Mouse (Mus musculus) right cerebral cortex, adult 18-20 months (tissue): ENCODE data around the gene Dtnbp1.
A peak's percentile ranks its signal among the peaks of the same experiment; 100 is the strongest.

Source experiments
- DNase-seq: peaks from one replicate; pipeline ENCODE4 v3.0.0; 2022; ENCODE audit warnings: mixed read lengths

The Dtnbp1 gene

GRCm38 (mm10) chr13:44946880-44947635, 54.9 kb downstream of the Dtnbp1 start:
- peak; percentile 48 for DNase-seq

DNA sequence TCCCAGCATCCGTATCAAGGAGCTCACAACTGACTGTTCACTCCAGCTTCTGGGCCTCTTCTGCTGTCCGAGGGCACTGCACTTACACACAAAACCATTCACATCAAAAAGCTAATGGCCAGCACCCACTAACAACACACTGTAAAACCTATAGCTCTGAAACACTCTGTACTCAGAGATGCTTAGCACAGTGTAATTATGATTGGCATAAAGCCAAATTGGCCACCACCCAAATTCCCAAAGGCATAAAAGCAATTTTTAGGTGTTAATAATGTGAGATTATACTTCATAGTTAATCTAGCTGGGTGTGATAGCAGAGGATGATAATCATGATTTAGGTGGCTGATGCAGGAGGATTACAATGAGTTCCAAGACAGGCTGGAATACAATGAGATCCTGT, 58.3 kb downstream of the Dtnbp1 start:
- no peak for DNase-seq

DNA sequence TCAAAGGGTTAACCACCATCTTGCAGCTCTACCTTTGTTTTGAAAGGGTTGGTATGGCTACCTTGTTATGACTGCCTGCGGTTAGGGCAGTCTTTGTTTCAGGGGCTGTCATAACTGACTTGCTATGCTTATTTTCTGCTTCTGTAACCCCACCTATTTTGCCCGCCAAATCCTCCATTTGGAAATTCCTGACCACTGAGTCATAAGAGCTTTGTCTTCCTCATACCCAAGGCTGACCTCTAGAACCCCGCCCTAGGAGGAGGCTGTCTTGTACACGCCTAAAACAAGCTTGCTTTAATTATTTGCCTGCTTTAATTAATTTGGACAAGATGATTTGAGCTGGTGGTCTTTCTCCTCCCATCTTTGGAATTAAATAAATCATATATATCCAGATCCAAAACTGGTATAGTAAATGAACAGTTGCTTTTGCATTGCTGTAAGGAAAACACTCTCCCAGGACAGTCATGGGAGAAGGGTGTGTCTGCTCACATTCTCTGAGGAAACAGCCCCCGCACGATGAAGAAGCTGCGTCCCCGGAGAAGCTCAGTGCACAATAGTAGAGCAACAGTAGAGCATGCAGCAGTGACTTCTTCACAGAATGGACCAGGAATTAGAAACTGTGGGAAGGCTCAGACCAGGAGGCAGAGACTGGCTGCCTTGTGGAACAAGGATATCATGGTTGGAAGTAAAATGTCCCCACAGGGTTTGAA, 62.5 kb downstream of the Dtnbp1 start:
- DNase-seq = no peak

DNA sequence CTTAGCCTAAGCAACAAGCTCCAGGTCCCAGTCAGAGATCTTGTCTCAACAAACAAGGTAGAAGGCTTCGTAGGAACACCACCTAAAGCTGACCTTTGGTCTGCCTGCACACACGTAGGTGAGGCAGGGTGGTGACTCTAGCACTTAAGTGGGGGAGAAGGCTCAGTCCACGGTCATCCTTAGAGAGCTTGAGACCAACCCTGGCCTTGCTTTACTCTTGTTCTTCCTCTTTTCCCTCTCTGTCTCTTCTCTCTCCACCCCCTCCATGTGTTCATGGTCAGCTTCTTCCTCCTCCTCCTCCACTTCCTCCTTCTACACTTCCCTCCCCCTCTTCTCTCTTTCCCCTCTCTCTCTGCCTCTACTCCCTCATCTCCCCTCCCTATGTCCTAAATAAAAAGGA, 64.3 kb downstream of the Dtnbp1 start:
- DNase-seq = no peak

GRCm38 (mm10) chr13:44933575-44933974, 68.4 kb downstream of the Dtnbp1 start:
- no peak for DNase-seq

DNA sequence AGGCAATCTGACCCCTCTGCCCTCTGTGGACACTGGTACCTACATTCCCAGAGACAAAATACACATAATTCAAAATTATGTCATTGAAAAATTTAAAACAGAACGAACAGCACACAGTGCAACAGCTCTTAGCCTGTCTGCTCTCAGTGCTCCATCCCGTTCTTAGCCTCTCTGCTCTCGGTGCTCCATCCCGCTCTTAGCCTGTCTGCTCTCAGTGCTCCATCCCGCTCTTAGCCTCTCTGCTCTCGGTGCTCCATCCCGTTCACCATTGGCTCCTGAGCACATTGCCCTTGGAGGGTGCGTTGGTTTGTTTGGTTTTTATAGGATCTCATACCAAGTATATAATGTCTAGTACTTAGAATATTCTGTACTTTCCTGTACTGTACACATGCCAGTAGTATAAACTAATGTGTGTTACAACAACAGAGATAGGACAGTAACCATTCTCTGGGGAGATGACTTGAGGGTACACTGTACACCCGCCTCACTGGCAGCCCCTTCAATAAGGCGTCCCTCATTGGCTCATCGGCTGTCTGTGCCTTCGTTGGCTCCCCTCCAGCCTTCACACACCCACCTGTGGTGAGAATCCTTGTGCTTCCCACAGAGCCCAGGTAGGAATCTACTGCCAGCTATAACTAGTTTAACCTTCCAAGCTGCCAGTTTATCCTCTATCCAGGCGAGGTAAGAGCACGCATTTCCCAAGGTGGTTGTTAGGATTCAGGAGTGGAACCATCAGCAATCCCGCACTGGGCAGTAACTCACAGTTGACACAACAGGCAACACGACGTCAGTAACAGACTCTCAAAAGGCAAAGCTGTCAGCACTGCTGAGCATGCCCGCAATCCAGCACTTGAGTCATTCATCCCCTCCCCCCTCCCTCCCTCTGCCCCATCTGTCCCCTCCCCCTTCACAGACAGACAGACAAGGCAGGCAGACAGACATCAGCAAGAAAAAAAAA, 69.4 kb downstream of the Dtnbp1 start:
- DNase-seq = no peak

DNA sequence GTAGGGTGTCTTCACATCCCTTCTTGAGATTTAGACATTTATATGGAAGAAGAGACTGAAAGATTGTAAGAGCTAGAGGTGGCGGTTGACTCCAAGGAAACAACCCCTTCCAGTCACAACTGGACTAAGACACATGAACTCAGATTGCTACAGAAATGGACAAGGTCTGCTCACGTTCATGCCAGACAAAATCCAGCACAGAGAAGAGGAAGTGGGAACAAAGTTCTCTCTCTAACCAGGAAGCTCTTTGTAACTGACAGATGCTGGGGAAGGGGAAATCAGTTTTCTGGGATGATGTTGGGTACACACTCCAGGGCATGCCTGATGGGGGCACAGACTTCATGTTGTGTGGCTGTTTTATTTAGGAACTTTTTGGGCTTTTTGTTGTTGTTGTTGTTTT, 75.6 kb downstream of the Dtnbp1 start:
- DNase-seq = no peak

DNA sequence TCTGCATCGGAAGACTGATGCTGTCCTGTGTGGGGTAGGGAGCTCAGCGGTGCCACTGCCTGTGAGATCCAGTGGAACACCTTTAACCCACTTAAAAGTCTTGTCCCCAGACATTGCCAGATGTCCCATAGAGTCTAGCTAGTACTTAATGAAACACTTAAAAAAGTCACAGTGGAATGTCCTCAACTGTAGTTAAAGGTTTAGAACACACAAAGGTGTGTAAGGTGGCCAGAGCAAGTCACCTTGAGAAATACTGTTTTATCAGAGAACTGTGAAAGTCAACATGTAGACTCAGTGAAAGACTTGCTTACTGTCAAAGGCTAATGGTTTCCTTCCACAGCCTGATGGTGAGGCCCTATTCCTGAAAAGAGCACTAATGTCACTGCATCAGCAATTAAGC, 76.8 kb downstream of the Dtnbp1 start:
- no peak for DNase-seq

DNA sequence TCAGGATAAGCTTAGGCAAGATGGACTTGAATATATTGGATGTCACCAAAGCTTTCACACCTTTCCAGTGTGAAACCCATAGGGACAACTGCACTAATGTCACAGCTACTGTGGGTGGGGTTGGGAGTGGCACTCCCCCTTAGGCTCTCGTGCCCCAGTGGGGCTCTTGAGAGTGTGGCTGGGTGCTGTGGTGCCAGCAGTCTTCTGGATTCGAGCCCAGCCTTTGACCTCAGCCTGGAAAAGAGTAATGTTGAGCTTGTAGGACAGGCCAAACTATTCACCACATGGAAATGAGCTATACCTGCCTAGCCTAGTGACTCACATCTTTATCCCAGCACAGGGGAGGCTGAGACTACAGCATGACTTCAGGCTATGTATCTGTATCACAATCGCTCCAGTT, 77.9 kb downstream of the Dtnbp1 start:
- DNase-seq = no peak

- DNase-seq = no peak
Measured at GRCm38 (mm10) chr13:44921721-44922120, 80.2 kb downstream of the Dtnbp1 start.

- DNase-seq = peak; percentile 29
Measured at GRCm38 (mm10) chr13:44921095-44921494, 80.9 kb downstream of the Dtnbp1 start.

DNA sequence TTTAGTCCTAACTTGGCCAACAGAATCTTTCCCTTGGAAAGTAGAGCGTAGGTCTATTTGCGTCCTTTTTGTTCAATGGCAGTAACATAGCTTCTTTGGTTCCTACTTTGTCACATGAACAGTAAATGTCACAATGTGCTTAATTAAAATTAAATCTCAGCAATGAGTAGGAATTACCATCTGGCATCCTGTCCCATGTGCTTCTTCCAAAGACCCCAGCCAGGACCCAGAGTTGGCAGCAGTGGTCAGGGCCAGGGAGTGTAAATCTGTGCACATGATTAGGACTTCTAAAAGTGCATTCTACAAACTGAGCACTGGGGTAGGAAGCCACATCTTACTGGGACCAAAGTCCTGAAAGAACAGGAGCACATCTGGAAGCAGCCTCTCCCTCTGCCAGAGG, 83.7 kb downstream of the Dtnbp1 start:
- no peak for DNase-seq

- no peak for DNase-seq
Measured at GRCm38 (mm10) chr13:44917202-44917601, 84.7 kb downstream of the Dtnbp1 start.

- DNase-seq = no peak
Measured at GRCm38 (mm10) chr13:44915945-44916344, 86.0 kb downstream of the Dtnbp1 start.

DNA sequence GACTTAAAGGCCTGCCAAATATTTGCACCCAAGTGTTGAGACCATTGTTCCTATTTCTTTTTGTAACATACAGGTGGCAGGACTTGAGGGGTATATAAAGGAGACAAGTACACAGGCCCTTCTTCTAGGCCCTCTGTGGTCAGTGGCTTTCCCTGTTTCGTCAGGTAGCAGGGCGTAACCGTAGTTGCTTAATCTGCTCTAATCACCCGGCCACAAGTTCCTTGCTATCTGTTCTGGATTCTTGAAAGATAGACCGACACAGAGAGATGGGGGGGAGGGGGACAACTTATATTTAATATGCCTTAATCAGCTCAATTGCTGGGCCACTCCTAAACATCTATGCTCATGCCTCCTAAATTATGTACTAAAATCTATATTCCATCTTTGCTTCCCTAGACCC, 86.6 kb downstream of the Dtnbp1 start:
- no peak for DNase-seq

- DNase-seq = no peak
Measured at GRCm38 (mm10) chr13:44913560-44913959, 88.4 kb downstream of the Dtnbp1 start.

- DNase-seq = no peak
Measured at GRCm38 (mm10) chr13:44912851-44913250, 89.1 kb downstream of the Dtnbp1 start.

GRCm38 (mm10) chr13:44908790-44909189, 93.2 kb downstream of the Dtnbp1 start:
- no peak for DNase-seq

DNA sequence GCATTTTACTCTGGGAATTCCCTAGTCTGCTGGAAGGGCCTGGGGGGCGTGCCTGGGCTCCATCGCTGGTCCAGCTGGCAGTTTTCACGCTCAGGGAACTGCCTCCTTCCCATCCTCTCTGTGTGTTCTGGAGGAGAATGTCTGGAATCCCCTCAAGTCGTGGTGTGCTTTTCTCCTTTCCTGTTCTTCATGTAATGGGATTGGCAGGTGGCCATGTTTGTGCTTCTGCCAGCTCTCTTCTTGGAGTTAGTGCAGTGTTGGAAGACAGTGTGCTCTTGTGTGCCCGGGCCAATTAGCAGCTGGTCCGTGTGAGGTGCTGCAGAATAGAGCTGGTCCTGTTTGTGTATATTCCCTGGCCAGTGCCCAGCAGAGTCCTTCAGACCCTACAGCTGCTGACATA, 94.2 kb downstream of the Dtnbp1 start:
- DNase-seq = peak; percentile 92

DNA sequence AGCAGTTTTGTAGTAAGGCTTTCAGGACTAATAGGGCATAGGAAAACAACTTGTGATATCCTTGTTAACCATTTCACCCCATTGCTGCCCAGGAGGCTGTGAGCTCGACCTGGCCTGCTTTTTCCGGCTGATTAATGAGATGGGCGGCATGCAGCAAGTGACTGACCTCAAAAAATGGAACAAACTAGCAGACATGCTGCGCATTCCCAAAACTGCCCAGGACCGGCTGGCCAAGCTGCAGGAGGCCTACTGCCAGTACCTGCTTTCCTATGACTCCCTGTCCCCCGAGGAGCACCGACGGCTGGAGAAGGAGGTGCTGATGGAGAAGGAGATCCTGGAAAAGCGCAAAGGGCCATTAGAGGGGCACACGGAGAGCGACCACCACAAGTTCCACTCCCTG, 95.8 kb downstream of the Dtnbp1 start:
- no peak for DNase-seq

GRCm38 (mm10) chr13:44904271-44904670, 97.7 kb downstream of the Dtnbp1 start:
- DNase-seq = no peak

DNA sequence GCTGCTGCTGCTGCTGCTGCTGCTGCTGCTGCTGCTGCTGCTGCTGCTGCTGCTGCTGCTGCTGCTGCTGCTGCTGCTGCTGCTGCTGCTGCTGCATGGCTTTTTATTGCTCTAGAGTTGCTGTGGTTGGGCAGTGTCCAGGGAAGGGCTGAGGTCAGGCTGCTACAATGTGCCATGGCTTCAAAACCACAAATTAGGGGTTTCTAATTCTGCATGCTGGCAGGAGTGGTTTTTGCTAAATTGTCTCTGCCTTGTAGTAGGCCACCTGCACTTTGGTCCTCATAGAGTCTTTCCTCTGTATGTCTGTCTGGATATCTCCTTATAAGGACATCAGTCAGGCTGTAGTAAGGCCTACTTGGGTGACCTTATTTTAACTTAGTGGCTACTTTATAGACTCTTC, 98.5 kb downstream of the Dtnbp1 start:
- DNase-seq = no peak

- DNase-seq = no peak
Measured at GRCm38 (mm10) chr13:44902299-44902698, 99.6 kb downstream of the Dtnbp1 start.
